In genomic region chr6:104687980-104688379, GRCm38 (mm10) we compare ENCODE assay signal across 27 mouse cellular contexts.
DNase-seq lines count a peak whose midpoint lies in the region; ATAC-seq lines count a peak whose summit lies in the region.
"Had no signal": no experiment of that assay in that cellular context is flagged by ENCODE, and none has a peak within 500 bp of the region (broad histone marks: within the 10 kb centered on the region; RNA-seq: fewer than 3 reads in every experiment).

No protein-coding gene starts in this region.

- peak; percentile 32; the same call in 1 of the 2 replicates for ATAC-seq in cerebellum, adult (ENCODE audit: insufficient number of reproducible peaks, low FRiP score, low TSS enrichment)
- ATAC-seq in megakaryocyte, adult 5-6 weeks (ENCODE audit: poor library complexity, severe bottlenecking): no peak
- no peak for ATAC-seq in inflammation-experienced regulatory T-cells, adult 6 months
- ATAC-seq: activated CD4-positive, CD25-positive, alpha-beta regulatory T cell, adult 4 months; forebrain, embryonic 13.5 days; intestine, postnatal 0 days had no signal

- H3K4me3 ChIP-seq in megakaryocyte, embryonic 14.5 days (replicated peaks): peak overlapping the region; percentile 10
- H3K4me3 ChIP-seq: embryonic facial prominence, embryonic 13.5 days; erythroblast, embryonic 14.5 days; forebrain, embryonic 13.5 days; gastrocnemius, adult 2 months; heart, embryonic 13.5 days; liver, embryonic 13.5 days; neural tube, embryonic 13.5 days had no signal

- H3K36me3 ChIP-seq in megakaryocyte, embryonic 14.5 days (replicated peaks; ENCODE audit: low read length): no peaks in the 10 kb centered on the region
- H3K36me3 ChIP-seq: embryonic facial prominence, embryonic 13.5 days; heart, embryonic 13.5 days; liver, embryonic 13.5 days; neural tube, embryonic 13.5 days had no signal

- no peak for DNase-seq in cerebellum, adult 11 months
- DNase-seq in cerebellum, adult 9-10 months: peak; percentile 42
- no peak for DNase-seq in adrenal gland, adult (ENCODE audit: inconsistent age in 2 of 2, low spot score in 1 of 2)
- DNase-seq: adrenal gland, postnatal 10 days; embryo, embryonic 11 days; gastrocnemius, adult 2 months; heart, postnatal 14 days; kidney, postnatal 4 days; liver, embryonic 13.5 days; lung, adult 2 months; lung, postnatal 14 days; midbrain, embryonic 14.5 days; right cerebral cortex, adult 18-20 months; right cerebral cortex, postnatal 4 days; thymus, adult 18-20 months; thymus, postnatal 36 days had no signal

- H3K9me3 ChIP-seq in megakaryocyte, embryonic 14.5 days: no peaks in the 10 kb centered on the region
- H3K9me3 ChIP-seq: embryonic facial prominence, embryonic 13.5 days; forebrain, embryonic 13.5 days; heart, embryonic 13.5 days; liver, embryonic 13.5 days; neural tube, embryonic 13.5 days had no signal

- no peaks in the 10 kb centered on the region for H3K27me3 ChIP-seq in megakaryocyte, embryonic 14.5 days (replicated peaks)
- H3K27me3 ChIP-seq: embryonic facial prominence, embryonic 13.5 days; forebrain, embryonic 13.5 days; heart, embryonic 13.5 days; liver, embryonic 13.5 days; neural tube, embryonic 13.5 days had no signal

- H3K4me1 ChIP-seq in megakaryocyte, embryonic 14.5 days: no peaks in the 10 kb centered on the region
- H3K4me1 ChIP-seq: embryonic facial prominence, embryonic 13.5 days; forebrain, embryonic 13.5 days; heart, embryonic 13.5 days; liver, embryonic 13.5 days; neural tube, embryonic 13.5 days had no signal
